Mouse (Mus musculus) CD4-positive, CD25-positive, alpha-beta regulatory T cell, adult 2 months (primary cell): ENCODE data around the gene Chchd2.
"Not testable (repeated sequence)": the region's sequence is repeated elsewhere in the genome, so short reads cannot be mapped to it uniquely, and the experiment has no call there.

Experiments used
- DNase-seq: peaks from one replicate; pipeline ENCODE4 v3.0.0-alpha.2; 2012; ENCODE audit warnings: low read depth, low spot score

Chchd2 gene

DNA sequence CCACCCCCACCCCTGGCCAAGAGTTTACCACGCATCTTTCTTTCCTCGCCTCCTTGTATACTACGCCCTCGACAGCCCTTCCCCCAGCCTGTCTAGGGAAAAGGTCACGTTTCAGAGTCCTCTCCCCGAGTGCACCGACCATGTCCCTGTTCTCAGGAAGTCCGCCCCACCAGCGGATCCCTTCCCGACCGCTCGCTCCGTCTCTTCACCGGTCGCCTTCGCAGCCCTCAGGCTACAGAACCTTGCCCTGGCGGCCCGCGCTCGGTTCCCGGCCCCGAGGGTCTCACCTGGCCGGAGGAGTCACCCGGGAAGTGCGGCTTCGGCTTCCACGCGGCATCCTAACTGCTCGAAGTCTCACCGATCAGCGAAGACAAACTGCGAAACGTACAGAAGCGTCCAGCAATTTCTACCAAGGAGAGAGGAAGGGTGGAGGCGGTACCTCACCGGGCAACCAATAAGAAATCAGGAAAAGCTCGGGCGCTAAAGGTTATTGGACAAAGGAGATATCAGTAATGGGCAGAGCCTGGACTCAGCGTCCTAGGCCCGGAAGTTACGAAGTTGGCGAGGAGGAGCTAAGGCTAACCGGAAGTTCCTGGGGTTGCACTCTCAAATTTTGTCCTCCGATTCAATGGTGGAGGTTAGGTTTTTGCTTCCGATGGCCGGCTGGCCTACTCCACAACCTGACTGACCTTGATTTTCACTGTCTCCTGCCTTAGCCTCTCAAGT, at the start of gene Chchd2:
Chchd2 (minus strand) TSS at position 560 of the 726 bp plus-strand sequence.
- DNase-seq: peak; percentile 93

DNA sequence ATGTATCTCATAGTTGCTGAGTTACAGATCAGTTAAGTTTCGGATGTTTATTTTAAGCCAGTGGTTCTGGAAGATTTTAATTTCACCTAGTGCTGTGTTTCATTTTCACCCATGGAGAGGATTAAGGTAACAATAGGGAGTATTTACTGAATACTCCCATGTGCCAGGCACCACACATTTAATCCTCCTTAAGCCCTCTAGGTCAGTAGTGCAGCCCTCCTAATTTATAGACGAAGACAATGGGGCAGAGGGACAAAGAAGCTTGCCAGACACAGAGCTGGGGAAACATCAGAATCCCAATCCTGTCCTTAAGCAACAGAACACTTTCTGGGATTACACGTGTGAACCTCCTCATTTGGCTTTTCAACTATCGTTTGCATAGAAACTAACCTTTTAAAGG, 49.7 kb upstream of the Chchd2 start:
- no peak for DNase-seq

GRCm38 (mm10) chr5:129929924-129930855, 42.9 kb upstream of the Chchd2 start:
- no peak for DNase-seq

DNA sequence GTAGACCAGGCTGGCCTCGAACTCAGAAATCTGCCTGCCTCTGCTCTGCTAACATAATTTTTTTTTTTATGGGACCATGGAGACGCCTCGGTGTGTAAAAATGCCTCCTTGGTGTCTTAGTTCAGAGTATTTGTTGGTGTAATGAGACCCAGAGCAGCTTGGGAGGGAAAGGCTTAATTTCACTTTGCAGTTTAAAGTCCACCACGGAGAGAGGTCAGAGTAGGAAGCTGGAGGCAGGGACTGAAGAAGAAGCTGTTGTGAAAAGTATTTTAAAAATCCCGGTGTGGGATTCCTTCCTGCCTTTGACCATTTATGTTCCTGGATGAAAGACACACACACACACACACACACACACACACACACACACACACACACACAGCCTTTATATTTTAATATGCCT, 38.7 kb upstream of the Chchd2 start:
- DNase-seq: no peak

GRCm38 (mm10) chr5:129924820-129925452, 37.7 kb upstream of the Chchd2 start:
- no peak for DNase-seq

- no peak for DNase-seq
These were observed 34.7 kb upstream of the Chchd2 start for GRCm38 (mm10) chr5:129921972-129922371.

- no peak for DNase-seq
These were observed 32.0 kb upstream of the Chchd2 start for GRCm38 (mm10) chr5:129919320-129919719.

GRCm38 (mm10) chr5:129918752-129919151, 31.5 kb upstream of the Chchd2 start:
- no peak for DNase-seq

GRCm38 (mm10) chr5:129918065-129918651, 30.9 kb upstream of the Chchd2 start:
- DNase-seq: no peak

GRCm38 (mm10) chr5:129915491-129915890, 28.2 kb upstream of the Chchd2 start:
- not testable (repeated sequence) for DNase-seq

GRCm38 (mm10) chr5:129914024-129914423, 26.8 kb upstream of the Chchd2 start:
- peak; percentile 77 for DNase-seq

- DNase-seq: no peak
These were observed 22.3 kb upstream of the Chchd2 start for GRCm38 (mm10) chr5:129909591-129909990.

- DNase-seq: no peak
These were observed 21.9 kb upstream of the Chchd2 start for GRCm38 (mm10) chr5:129909147-129909546.

DNA sequence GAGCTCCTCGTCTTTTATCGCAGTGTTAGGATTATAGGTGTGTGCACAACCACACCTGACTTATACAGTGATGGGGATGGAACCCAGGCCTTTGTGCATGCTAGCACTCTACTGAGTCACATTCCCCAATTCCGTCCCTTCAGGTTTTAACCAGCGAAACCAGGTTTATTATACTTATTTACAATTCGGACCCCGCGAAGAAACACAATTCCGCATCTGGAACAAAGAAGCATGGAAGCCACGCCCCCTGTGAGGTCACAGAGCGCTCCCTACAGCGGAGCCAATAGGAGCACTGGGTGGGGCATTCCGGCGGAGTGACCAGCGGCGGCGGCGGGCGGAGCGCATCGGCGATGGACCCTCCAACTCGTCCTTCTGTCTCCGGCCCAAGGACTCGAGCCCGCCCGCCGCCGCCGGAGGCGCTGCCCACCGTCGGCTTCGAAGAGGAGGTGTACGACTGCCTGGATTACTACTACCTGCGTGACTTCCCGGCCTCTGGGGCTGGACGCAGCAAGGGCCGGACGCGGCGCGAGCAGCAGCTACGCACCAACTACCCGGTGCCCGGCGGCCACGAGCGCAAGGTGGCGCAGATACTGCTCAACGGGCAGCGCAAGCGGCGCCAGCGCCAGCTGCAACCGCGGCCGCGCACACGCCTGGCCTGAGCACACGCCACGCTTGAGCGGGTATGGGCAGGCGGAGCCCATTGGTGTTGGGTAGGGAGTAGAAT, 21.1 kb upstream of the Chchd2 start, which contains the start of gene Nupr1l:
Nupr1l (plus strand) TSS at position 299 of the 724 bp plus-strand sequence.
- peak; percentile 78 for DNase-seq

DNA sequence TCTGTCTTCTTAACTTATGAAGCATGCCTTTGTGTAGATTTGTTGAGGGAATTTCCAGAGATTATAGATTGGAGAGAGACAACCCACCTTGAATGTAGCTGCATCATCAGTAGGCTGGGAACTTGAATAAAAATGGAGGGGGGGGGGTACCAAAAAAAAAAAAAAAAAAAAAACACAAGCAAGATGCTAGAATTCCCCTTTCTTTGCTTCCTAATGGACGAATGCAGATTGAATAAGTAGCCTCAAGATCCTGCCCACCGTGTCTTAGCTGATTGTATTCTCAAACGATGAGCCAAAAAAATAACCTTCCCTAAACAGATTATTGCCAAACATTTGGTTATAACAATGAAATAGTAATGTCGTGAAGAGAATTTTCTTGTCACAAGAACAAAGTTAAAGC, 20.5 kb upstream of the Chchd2 start:
- no peak for DNase-seq

DNA sequence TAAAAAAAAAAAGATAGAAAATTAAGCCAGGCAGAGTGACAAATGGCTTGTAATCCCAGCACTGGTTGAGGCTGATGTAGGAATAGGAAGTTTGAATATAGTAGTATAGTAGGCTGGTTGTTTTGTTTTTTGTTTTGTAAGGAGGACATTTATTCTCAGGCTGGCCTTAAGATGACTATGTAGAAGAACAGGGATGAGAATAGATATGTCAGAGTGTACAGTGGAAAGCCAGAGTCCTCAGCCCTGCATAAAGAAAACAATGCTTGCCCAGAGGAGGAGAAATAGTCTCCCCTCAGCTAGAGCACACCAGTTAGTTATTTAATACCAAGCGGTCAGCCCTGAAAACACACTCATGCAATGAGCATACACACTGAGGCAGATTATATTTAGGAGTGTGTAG, 11.2 kb upstream of the Chchd2 start, which contains the start of gene Phkg1:
Phkg1 (minus strand) TSS at position 101 of the 400 bp plus-strand sequence.
- DNase-seq: no peak

GRCm38 (mm10) chr5:129895198-129896088, 8.2 kb upstream of the Chchd2 start, which contains the start of gene Zbed5:
TSS of gene Zbed5 (plus strand) at chr5:129895723.
- peak; percentile 93 for DNase-seq

GRCm38 (mm10) chr5:129890390-129890789, 3.1 kb upstream of the Chchd2 start:
- not testable (repeated sequence) for DNase-seq

- peak; percentile 29 for DNase-seq
These were observed 999 bp downstream of the Chchd2 start for GRCm38 (mm10) chr5:129886271-129886670.

- DNase-seq: no peak
These were observed 7.4 kb downstream of the Chchd2 start for GRCm38 (mm10) chr5:129879888-129880287.
